Mouse (Mus musculus) hindbrain, embryonic 15.5 days (tissue): ENCODE measurements around the gene Atf7ip. TPM values are rescaled to one million over a fixed set of nuclear protein-coding genes. Genes with fewer than 3 reads are reported as not detected.
A peak's percentile ranks its signal among the peaks of the same experiment; 100 is the strongest.

Source experiments
- ATAC-seq: fragments of 200-750 bp; cut with Nextera tagmentation; 2 replicates; pipeline ENCODE4 v1.8.0; 2017; ENCODE audit warnings: low read depth, moderate number of reproducible peaks, moderate TSS enrichment; ENCODE audit not compliant: low FRiP score
- H3K27ac ChIP-seq: fragments of 300-500 bp; sonication (generic); replicated peaks from 2 replicates; pipeline ENCODE4 v1.5.1; 2015; ENCODE audit warnings: mild to moderate bottlenecking, inconsistent platforms
- H3K27me3 ChIP-seq: fragments of 300-500 bp; sonication (generic); 2 replicates; pipeline ENCODE4 v1.6.1; 2015; ENCODE audit warnings: control low read depth, inconsistent platforms
- H3K36me3 ChIP-seq: fragments of 300-500 bp; sonication (generic); 2 replicates; pipeline ENCODE4 v1.6.1; 2015; ENCODE audit warnings: control low read depth, inconsistent platforms
- H3K4me1 ChIP-seq: fragments of 300-500 bp; sonication (generic); replicated peaks from 2 replicates; pipeline ENCODE4 v1.6.1; 2015; ENCODE audit warnings: control low read depth, inconsistent platforms
- H3K4me2 ChIP-seq: fragments of 300-500 bp; sonication (generic); 2 replicates; pipeline ENCODE4 v1.6.1; 2015; ENCODE audit warnings: moderate library complexity, mild to moderate bottlenecking, inconsistent platforms
- H3K4me3 ChIP-seq: fragments of 300-500 bp; sonication (generic); 2 replicates; pipeline ENCODE4 v1.5.1; 2015; ENCODE audit warnings: mild to moderate bottlenecking, inconsistent platforms
- H3K9ac ChIP-seq: fragments of 300-500 bp; sonication (generic); 2 replicates; pipeline ENCODE4 v1.6.1; 2015; ENCODE audit warnings: inconsistent platforms
- H3K9me3 ChIP-seq: fragments of 300-500 bp; sonication (generic); 2 replicates; pipeline ENCODE4 v1.6.1; 2016; ENCODE audit warnings: control low read depth, inconsistent platforms
- WGBS: fragments of 180-500 bp; shearing (Covaris S2); methylation state at CpG from one replicate; pipeline ENCODE4 v1.1.7; 2015; 5-methylcytosine and 5-hydroxymethylcytosine counted together
- polyA plus RNA-seq: library from polyadenylated mRNA; unstranded; fragments of >200 nt; fragmentation: Nextera tagmentation; extraction: Ambion mirVana; gene quantifications from 2 replicates; pipeline ENCODE4 v1.2.1, GENCODE M21; 2015

Atf7ip gene
- polyA plus RNA-seq, 1 experiment from 2014 or later, result 36.1 TPM

DNA sequence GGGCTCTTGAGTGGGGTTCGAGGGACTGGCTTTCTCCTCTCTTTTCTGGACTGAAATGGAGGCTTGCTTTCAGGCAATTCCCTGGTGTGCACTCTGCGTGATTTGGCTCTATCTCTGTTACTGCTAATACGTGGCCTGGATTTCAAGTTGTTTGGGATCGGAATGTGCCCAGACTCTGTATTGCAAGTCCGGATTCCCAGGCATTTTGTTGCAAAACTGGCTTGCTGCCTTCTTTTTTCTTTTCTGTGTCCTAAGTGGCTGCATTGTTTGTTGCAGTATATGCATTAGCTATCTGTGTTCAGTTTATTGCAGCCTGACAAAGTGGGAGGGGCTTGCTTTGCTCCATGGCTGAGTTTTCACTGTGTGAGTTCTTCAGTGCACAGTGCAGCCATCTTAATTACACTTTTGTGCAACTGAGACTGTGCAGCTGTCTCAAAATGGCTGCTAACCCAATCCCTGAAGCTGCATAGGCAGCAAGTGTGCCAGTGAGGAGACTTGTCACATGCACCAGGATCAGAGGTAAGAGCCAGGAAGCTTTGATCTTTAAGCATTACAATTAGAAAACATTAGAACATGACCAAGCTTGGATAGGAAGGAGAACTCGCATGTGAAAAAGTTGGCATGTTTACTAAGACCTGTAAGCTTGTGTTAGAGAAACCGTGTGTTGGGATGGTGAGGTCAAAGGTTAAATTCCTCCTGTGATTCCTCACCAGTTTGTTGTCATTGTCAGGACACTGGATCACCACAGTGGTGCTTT, 26.7 kb downstream of the Atf7ip start:
- ATAC-seq, result peak; percentile 93
- H3K27me3 ChIP-seq, result no peaks in the 10 kb centered on the region
- peak overlapping the region; percentile 46 for H3K4me2 ChIP-seq
- H3K9ac ChIP-seq, result 0 out of 2 replicates have a peak overlapping the region, but pooled peaks have one; percentile 27
- 8% methylated on average over 7 of the region's 7 CpGs for WGBS
- H3K36me3 ChIP-seq, result no peaks in the 10 kb centered on the region
- peak overlapping the region; percentile 88 for H3K27ac ChIP-seq
- peaks cover 29% of the 10 kb centered on the region for H3K4me1 ChIP-seq
- peak overlapping the region; percentile 19 for H3K4me3 ChIP-seq
- H3K9me3 ChIP-seq, result no peaks in the 10 kb centered on the region

DNA sequence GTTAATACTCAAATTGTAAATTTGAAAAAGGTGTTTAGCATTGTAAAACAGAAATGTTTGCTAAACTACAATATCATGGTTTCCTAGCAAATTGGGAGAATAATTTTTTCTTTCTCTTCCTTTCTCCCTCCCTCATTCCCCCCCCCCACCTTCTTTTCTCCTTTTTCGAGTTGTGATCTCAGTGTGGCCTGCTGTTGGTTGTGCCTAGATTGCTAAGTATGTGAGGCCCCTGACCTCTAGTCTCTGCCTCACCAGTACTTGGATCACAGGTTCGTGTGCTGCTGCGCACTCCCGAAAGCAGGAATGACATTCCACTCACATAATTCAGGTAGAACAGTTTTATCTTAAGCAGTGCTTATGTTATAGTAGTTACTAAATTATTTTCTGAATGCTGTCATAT, 27.8 kb downstream of the Atf7ip start:
- Histone ChIP-seq H3K4me3 (peak overlapping the region; percentile 17; the same call in 1 of the 2 replicates), H3K27me3 (no peaks in the 10 kb centered on the region), H3K4me2 (peak overlapping the region; percentile 40), H3K4me1 (peaks cover 29% of the 10 kb centered on the region), H3K36me3 (no peaks in the 10 kb centered on the region; the same call in 1 of the 2 replicates), H3K9ac (no peak overlapping the region), H3K9me3 (no peaks in the 10 kb centered on the region), H3K27ac (0 out of 2 replicates have a peak overlapping the region, but pooled peaks have one; percentile 55)
- no peak for ATAC-seq
- whole genome bisulfite sequencing, result 51% methylated on average over 4 of the region's 4 CpGs

GRCm38 (mm10) chr6:136534444-136534843, 28.5 kb downstream of the Atf7ip start:
- 49% methylated on average over 3 of the region's 3 CpGs for WGBS
- ATAC-seq, result no peak
- Histone ChIP-seq H3K4me3 (no peak overlapping the region), H3K27ac (no peak overlapping the region), H3K4me2 (peak overlapping the region; percentile 34), H3K36me3 (peaks cover 5% of the 10 kb centered on the region; the same call in 1 of the 2 replicates), H3K9me3 (no peaks in the 10 kb centered on the region), H3K27me3 (no peaks in the 10 kb centered on the region), H3K9ac (no peak overlapping the region), H3K4me1 (peaks cover 29% of the 10 kb centered on the region)

DNA sequence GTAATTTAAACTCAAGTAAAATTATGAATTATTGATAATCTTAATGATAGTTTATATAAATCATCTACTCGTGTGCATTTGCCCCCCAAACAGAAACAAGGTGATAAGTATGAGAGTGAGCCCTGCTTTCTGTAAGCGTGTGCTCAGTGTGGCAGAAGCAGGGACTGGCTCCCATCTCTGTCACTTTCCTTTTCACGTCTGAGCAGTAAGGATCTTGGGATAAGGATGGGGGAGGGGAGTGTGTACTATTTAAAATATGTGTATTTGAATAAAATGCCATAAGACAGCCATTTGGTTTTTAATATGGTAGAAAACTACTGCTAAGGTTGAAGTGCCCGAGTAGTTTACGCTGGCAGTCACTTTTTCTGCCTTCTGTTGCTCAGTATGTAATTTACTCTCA, 29.2 kb downstream of the Atf7ip start:
- no peak for ATAC-seq
- WGBS, result 47% methylated on average over 5 of the region's 5 CpGs
- H3K4me3 ChIP-seq, result no peak overlapping the region
- peak overlapping the region; percentile 44 for H3K4me2 ChIP-seq
- no peak overlapping the region for H3K9ac ChIP-seq
- H3K4me1 ChIP-seq, result peaks cover 29% of the 10 kb centered on the region
- H3K27ac ChIP-seq, result peak overlapping the region; percentile 63
- H3K9me3 ChIP-seq, result no peaks in the 10 kb centered on the region
- peaks cover 5% of the 10 kb centered on the region; the same call in 1 of the 2 replicates for H3K36me3 ChIP-seq
- H3K27me3 ChIP-seq, result no peaks in the 10 kb centered on the region

DNA sequence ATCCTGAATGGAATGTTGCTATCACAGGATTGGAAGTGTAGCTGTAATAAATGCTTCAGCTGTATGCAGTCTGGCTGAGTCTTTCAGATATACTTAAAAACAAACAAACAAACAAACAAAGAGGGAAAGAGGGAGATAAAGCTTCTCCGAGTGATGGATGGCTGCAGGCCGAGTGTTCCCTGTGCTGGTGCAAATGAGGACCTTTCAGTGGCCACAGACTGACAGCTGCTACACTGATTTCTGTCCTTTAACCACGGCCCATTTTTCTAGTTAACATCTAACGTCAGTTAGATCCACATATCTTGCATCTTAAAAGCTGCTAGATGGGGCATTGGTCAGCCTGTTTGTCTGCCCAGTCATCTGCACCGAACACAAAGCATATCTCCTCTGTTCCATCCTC, 30.2 kb downstream of the Atf7ip start:
- Histone ChIP-seq H3K4me1 (peaks cover 34% of the 10 kb centered on the region), H3K9me3 (no peaks in the 10 kb centered on the region), H3K9ac (peak overlapping the region; percentile 20; the same call in 1 of the 2 replicates), H3K4me3 (peak overlapping the region; percentile 13; the same call in 1 of the 2 replicates), H3K27ac (peak overlapping the region; percentile 66), H3K36me3 (peaks cover 5% of the 10 kb centered on the region; the same call in 1 of the 2 replicates), H3K4me2 (peak overlapping the region; percentile 44), H3K27me3 (no peaks in the 10 kb centered on the region)
- 26% methylated on average over 5 of the region's 5 CpGs for WGBS
- no peak for ATAC-seq

DNA sequence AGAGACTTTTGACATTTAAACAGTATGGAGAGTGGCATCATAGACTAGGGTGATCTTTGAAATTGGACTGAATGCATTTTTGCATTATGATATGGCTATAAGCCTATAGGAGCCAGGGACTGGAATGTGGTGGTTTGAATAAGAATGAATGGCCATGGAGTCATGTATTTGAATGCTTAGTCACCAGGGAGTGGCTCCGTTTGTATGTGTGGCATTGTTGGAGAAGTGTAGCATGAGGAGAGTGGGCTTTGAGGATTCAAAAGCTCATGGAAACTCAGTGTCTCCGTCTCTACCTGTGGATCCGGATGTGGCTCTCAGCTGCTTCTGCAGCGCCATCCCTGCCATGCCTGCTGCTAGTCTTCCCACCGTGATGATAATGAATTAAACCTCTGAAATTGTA, 35.4 kb downstream of the Atf7ip start:
- Histone ChIP-seq H3K27me3 (no peaks in the 10 kb centered on the region), H3K27ac (peak overlapping the region; percentile 75), H3K36me3 (peaks cover 5% of the 10 kb centered on the region; the same call in 1 of the 2 replicates), H3K9ac (no peak overlapping the region), H3K4me1 (peaks cover 35% of the 10 kb centered on the region), H3K4me3 (no peak overlapping the region), H3K9me3 (no peaks in the 10 kb centered on the region), H3K4me2 (no peak overlapping the region)
- 13% methylated on average over 5 of the region's 5 CpGs for WGBS
- ATAC-seq, result no peak

DNA sequence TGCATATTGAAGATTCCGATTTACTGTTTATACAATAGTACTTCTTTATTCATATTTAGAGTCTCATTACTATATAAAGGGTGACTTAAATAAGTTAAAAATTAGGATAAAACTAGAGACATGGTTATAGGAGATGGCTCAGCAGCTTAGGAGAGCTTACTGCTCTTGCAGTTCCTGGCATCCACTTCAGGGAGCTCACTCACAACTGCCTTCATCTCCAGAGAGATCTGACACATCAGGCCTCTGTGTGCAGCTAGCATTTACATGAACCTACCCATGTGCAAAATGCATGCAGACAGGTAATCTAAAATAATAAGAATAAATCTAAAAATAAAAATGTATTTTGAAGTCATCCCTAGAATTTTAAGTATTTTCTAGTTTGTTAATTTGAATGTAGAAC, 36.1 kb downstream of the Atf7ip start:
- Histone ChIP-seq H3K4me1 (peaks cover 38% of the 10 kb centered on the region), H3K9me3 (no peaks in the 10 kb centered on the region), H3K36me3 (peaks cover 5% of the 10 kb centered on the region; the same call in 1 of the 2 replicates), H3K27me3 (no peaks in the 10 kb centered on the region), H3K4me3 (no peak overlapping the region), H3K27ac (peak overlapping the region; percentile 75), H3K9ac (no peak overlapping the region), H3K4me2 (no peak overlapping the region)
- WGBS, result 73% methylated on average over 1 of the region's 1 CpGs
- no peak for ATAC-seq

GRCm38 (mm10) chr6:136543164-136543563, 37.2 kb downstream of the Atf7ip start:
- ATAC-seq, result peak; percentile 77
- no peaks in the 10 kb centered on the region for H3K27me3 ChIP-seq
- 12% methylated on average over 6 of the region's 6 CpGs for WGBS
- no peak overlapping the region for H3K4me3 ChIP-seq
- no peaks in the 10 kb centered on the region for H3K9me3 ChIP-seq
- H3K27ac ChIP-seq, result peak overlapping the region; percentile 75
- peaks cover 5% of the 10 kb centered on the region; the same call in 1 of the 2 replicates for H3K36me3 ChIP-seq
- H3K4me1 ChIP-seq, result peaks cover 42% of the 10 kb centered on the region
- H3K9ac ChIP-seq, result no peak overlapping the region
- H3K4me2 ChIP-seq, result peak overlapping the region; percentile 12

DNA sequence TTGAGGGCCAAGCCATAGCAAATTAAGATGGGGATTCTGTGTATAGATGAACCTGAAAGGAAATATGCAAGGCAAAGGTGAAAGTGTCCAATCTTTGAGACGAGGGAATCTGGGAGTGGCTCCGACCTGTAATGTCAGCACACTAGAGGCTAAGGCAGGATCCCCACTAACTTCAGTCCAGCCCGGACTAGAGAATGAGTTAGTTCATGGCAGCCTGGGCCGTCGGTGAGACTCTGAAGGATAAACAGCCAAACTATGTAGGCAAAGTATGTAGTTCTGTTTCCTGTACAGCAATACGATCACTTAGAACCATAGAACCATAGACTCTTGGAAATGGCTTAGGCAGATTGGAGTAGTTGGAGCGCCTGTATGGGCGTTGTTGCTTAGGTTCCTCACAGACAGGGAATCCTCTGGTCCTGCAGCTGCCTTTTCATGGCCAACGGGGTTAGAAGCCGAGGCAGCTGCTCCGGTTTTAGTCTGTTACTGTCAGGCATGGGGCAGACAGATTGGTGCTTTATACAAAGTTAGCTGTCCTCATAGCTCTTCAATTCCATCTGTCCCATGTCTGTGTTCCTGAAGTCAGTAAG, 39.4 kb downstream of the Atf7ip start:
- H3K9ac ChIP-seq, result no peak overlapping the region
- no peak overlapping the region for H3K4me2 ChIP-seq
- no peak for ATAC-seq
- no peaks in the 10 kb centered on the region for H3K9me3 ChIP-seq
- 73% methylated on average over 11 of the region's 11 CpGs for WGBS
- H3K27ac ChIP-seq, result peak overlapping the region; percentile 55; the same call in 1 of the 2 replicates
- H3K4me3 ChIP-seq, result no peak overlapping the region
- H3K4me1 ChIP-seq, result peaks cover 50% of the 10 kb centered on the region
- H3K36me3 ChIP-seq, result no peaks in the 10 kb centered on the region
- no peaks in the 10 kb centered on the region for H3K27me3 ChIP-seq

- no peak overlapping the region; the same call in 1 of the 2 replicates for H3K27ac ChIP-seq
- WGBS, result 90% methylated on average over 2 of the region's 2 CpGs
- no peak overlapping the region for H3K4me2 ChIP-seq
- H3K4me3 ChIP-seq, result no peak overlapping the region
- ATAC-seq, result no peak
- H3K9me3 ChIP-seq, result no peaks in the 10 kb centered on the region
- H3K4me1 ChIP-seq, result peaks cover 51% of the 10 kb centered on the region
- no peaks in the 10 kb centered on the region for H3K36me3 ChIP-seq
- H3K9ac ChIP-seq, result no peak overlapping the region
- H3K27me3 ChIP-seq, result no peaks in the 10 kb centered on the region
Observed at GRCm38 (mm10) chr6:136546286-136546685, 40.3 kb downstream of the Atf7ip start.

DNA sequence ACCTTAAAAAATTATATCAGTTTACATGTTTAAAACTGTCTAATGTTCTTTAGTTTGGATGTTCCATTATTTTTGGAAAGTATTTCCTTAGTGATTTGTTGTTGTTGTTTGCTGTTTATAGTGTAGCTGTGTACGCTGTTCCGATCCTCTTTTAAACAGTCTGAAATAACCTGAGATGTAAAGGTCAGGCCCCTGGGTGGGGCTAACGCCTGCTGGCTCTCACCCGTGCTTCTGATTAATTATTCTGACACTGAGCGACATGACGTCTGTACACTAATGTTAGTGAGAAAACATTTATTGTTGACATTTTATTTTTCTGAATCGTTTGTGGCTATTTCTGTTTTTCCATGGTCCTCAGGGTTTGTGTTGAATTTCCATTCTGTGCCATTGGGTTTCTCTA, 41.0 kb downstream of the Atf7ip start:
- no peak overlapping the region for H3K9ac ChIP-seq

More for the DNA sequence above, 41.0 kb downstream of the Atf7ip start:
- Histone ChIP-seq H3K4me3 (no peak overlapping the region), H3K27ac (peak overlapping the region; percentile 54), H3K36me3 (no peaks in the 10 kb centered on the region), H3K4me2 (no peak overlapping the region), H3K27me3 (no peaks in the 10 kb centered on the region), H3K4me1 (peaks cover 46% of the 10 kb centered on the region), H3K9me3 (no peaks in the 10 kb centered on the region)
- no peak for ATAC-seq
- 15% methylated on average over 7 of the region's 7 CpGs for WGBS
